Mouse (Mus musculus): ENCODE results near the gene Hs1bp3. TPM values are rescaled to one million over a fixed set of nuclear protein-coding genes. Genes with fewer than 3 reads are reported as not detected.

Gene Hs1bp3
- polyA plus RNA-seq, 1 experiment from 2014 or later = 30.3 TPM

GRCm38 (mm10) chr12:8353071-8353470 lies 39.8 kb downstream of the Hs1bp3 start:
- Histone ChIP-seq H3K36me3 (ENCODE audit: control insufficient read depth, insufficient read depth, low read length) (no peaks in the 10 kb centered on the region), H3K4me1 (ENCODE audit: control insufficient read depth, insufficient read depth, low read length) (peaks cover 20% of the 10 kb centered on the region), H3K27me3 (replicated peaks; ENCODE audit: control insufficient read depth, insufficient read depth, low read length) (no peaks in the 10 kb centered on the region), H3K4me2 (ENCODE audit: low read depth, low read length) (no peak overlapping the region), H3K27ac (ENCODE audit: low read length) (no peak overlapping the region), H3K9ac (ENCODE audit: low read depth, low read length) (no peak overlapping the region), H3K9me3 (ENCODE audit: control insufficient read depth, low read length) (no peaks in the 10 kb centered on the region), H3K4me3 (ENCODE audit: low read length) (no peak overlapping the region)
- WGBS = 76% methylated on average over 4 of the region's 4 CpGs
- ATAC-seq = 0 out of 2 replicates have a peak, but pooled peaks have one; percentile 32

- peaks cover 19% of the 10 kb centered on the region for H3K4me1 ChIP-seq (ENCODE audit: control insufficient read depth, insufficient read depth, low read length)
- 83% methylated on average over 1 of the region's 1 CpGs for WGBS
- no peak for ATAC-seq
- H3K4me3 ChIP-seq (ENCODE audit: low read length) = no peak overlapping the region
- no peaks in the 10 kb centered on the region for H3K9me3 ChIP-seq (ENCODE audit: control insufficient read depth, low read length)
- no peak overlapping the region for H3K4me2 ChIP-seq (ENCODE audit: low read depth, low read length)
- no peak overlapping the region for H3K9ac ChIP-seq (ENCODE audit: low read depth, low read length)
- H3K27me3 ChIP-seq (replicated peaks; ENCODE audit: control insufficient read depth, insufficient read depth, low read length) = no peaks in the 10 kb centered on the region
- H3K36me3 ChIP-seq (ENCODE audit: control insufficient read depth, insufficient read depth, low read length) = no peaks in the 10 kb centered on the region
- no peak overlapping the region for H3K27ac ChIP-seq (ENCODE audit: low read length)
Observed at GRCm38 (mm10) chr12:8354187-8354586, 41.0 kb downstream of the Hs1bp3 start.

DNA sequence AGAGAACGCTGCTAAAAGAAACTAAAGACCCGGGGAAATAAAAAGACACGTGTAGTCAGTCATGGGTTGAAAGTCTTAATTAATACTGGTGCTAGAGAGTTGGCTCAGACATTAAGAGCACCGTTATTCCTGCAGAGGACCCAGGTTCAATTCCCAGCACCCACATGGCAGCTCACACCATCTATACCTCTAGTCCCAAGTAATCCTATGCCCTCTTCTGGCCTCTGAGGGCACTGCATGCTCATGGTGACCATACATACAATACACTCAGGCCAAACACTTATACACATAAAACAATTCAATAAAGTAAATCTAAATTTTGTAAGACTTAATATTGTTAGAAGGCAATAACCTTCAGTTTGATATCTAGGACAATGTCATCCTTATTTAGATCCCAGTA lies 41.8 kb downstream of the Hs1bp3 start:
- H3K4me3 ChIP-seq (ENCODE audit: low read length) = no peak overlapping the region
- no peaks in the 10 kb centered on the region for H3K9me3 ChIP-seq (ENCODE audit: control insufficient read depth, low read length)
- no peaks in the 10 kb centered on the region for H3K36me3 ChIP-seq (ENCODE audit: control insufficient read depth, insufficient read depth, low read length)
- H3K4me1 ChIP-seq (ENCODE audit: control insufficient read depth, insufficient read depth, low read length) = peaks cover 14% of the 10 kb centered on the region
- no peak overlapping the region for H3K4me2 ChIP-seq (ENCODE audit: low read depth, low read length)
- 95% methylated on average over 4 of the region's 4 CpGs for WGBS
- H3K27me3 ChIP-seq (replicated peaks; ENCODE audit: control insufficient read depth, insufficient read depth, low read length) = no peaks in the 10 kb centered on the region
- no peak overlapping the region for H3K27ac ChIP-seq (ENCODE audit: low read length)
- ATAC-seq = no peak
- no peak overlapping the region for H3K9ac ChIP-seq (ENCODE audit: low read depth, low read length)

- Histone ChIP-seq H3K4me1 (ENCODE audit: control insufficient read depth, insufficient read depth, low read length) (peaks cover 11% of the 10 kb centered on the region), H3K27ac (ENCODE audit: low read length) (peak overlapping the region; percentile 75), H3K36me3 (ENCODE audit: control insufficient read depth, insufficient read depth, low read length) (no peaks in the 10 kb centered on the region), H3K9me3 (ENCODE audit: control insufficient read depth, low read length) (no peaks in the 10 kb centered on the region), H3K9ac (ENCODE audit: low read depth, low read length) (no peak overlapping the region), H3K4me2 (ENCODE audit: low read depth, low read length) (no peak overlapping the region), H3K4me3 (ENCODE audit: low read length) (no peak overlapping the region), H3K27me3 (replicated peaks; ENCODE audit: control insufficient read depth, insufficient read depth, low read length) (no peaks in the 10 kb centered on the region)
- ATAC-seq = peak; percentile 91
- 37% methylated on average over 5 of the region's 5 CpGs for WGBS
Observed at GRCm38 (mm10) chr12:8357449-8357848, 44.2 kb downstream of the Hs1bp3 start.

DNA sequence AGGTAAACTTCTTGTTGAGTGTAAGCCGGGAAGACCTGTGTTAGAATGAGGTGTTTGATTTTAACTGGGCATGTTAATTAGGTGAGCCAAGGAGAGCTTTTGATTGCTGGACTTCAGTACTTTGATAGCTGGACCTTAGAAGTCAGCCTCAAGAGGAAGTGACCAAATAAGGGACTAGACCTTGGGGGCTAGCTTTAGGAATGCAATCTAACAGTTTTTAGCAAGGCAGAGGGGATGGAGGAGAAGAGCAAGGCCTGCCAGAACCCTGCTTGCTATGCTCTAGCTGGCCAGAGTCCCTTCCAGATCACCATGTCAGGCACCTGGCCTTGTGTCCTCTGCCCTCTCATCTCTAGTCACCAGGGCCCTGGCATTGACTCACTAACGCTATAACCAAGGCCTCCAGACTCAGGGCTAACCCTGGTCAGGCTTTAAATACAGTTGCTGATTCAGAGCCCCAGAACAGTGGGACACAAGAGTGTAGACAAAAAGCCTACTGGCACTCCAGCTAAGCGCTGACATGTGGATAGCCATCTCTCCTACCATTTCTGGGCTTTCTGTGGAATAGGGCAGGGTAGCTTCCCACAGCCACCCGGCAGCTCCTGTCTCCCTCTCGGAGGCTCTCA lies 45.2 kb downstream of the Hs1bp3 start:
- Histone ChIP-seq H3K9ac (ENCODE audit: low read depth, low read length) (no peak overlapping the region), H3K4me1 (ENCODE audit: control insufficient read depth, insufficient read depth, low read length) (peaks cover 11% of the 10 kb centered on the region)
- WGBS = 78% methylated on average over 5 of the region's 5 CpGs

DNA sequence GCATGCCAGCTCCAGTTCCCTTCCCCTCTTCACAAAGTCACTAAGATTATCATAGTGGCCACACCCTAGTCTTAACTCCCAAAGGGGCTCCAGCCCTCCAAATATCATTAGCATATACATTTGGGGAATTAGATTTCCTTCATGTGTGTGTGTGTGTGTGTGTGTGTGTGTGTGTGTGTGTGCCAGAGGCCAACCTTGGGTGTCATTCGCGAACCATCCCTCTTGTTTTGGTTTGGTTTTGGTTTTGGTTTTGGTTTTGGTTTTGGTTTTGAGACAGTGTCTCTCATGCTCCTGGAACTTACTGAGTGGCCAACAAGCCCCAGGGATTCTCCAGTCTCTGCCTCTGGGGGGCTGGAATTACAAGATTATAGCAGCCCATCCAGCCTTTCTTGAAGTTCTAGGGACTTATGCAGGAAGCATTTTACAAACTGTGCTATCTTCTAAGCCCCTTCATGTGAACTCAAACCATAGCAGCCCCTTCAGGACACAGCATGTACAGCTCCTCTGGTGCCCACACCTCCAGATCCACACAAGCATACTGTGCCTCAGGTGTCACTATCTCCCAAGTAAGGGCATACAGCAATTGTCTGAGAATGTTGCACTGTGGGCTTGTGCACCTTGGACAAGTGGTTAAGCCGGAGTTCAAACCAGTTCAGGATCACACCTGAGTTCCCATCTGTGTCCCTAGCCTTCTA lies 46.3 kb downstream of the Hs1bp3 start:
- Histone ChIP-seq H3K36me3 (ENCODE audit: control insufficient read depth, insufficient read depth, low read length) (no peaks in the 10 kb centered on the region), H3K27ac (ENCODE audit: low read length) (no peak overlapping the region), H3K27me3 (replicated peaks; ENCODE audit: control insufficient read depth, insufficient read depth, low read length) (no peaks in the 10 kb centered on the region), H3K4me3 (ENCODE audit: low read length) (no peak overlapping the region), H3K9me3 (ENCODE audit: control insufficient read depth, low read length) (no peaks in the 10 kb centered on the region), H3K4me2 (ENCODE audit: low read depth, low read length) (no peak overlapping the region), H3K9ac (ENCODE audit: low read depth, low read length) (no peak overlapping the region), H3K4me1 (ENCODE audit: control insufficient read depth, insufficient read depth, low read length) (peaks cover 11% of the 10 kb centered on the region)
- 98% methylated on average over 3 of the region's 3 CpGs for WGBS
- ATAC-seq = no peak

More for the DNA sequence above, 45.2 kb downstream of the Hs1bp3 start:
- Histone ChIP-seq H3K27me3 (replicated peaks; ENCODE audit: control insufficient read depth, insufficient read depth, low read length) (no peaks in the 10 kb centered on the region), H3K4me3 (ENCODE audit: low read length) (no peak overlapping the region), H3K36me3 (ENCODE audit: control insufficient read depth, insufficient read depth, low read length) (no peaks in the 10 kb centered on the region), H3K27ac (ENCODE audit: low read length) (peak overlapping the region; percentile 75), H3K9me3 (ENCODE audit: control insufficient read depth, low read length) (no peaks in the 10 kb centered on the region), H3K4me2 (ENCODE audit: low read depth, low read length) (no peak overlapping the region)
- no peak for ATAC-seq

DNA sequence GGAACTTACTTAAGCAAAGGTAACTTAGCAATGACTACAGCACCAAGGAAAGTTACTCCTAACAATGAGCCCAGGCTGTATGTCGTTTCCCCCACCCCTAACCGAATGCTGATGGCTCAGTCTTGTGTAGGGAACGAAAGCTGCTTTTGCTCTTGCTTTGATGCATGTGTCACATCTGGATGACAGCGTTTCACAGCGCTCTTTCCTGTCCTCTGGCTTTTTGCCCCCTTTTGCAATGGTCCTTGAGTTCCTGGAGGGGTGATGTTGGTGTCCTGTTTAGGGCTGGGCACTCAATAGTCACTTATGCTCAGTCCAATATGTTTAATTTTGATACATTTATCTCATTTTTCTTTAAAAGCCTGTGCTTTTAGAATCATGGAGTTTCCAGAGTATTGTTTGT lies 48.6 kb downstream of the Hs1bp3 start:
- H3K27me3 ChIP-seq (replicated peaks; ENCODE audit: control insufficient read depth, insufficient read depth, low read length) = no peaks in the 10 kb centered on the region
- H3K27ac ChIP-seq (ENCODE audit: low read length) = no peak overlapping the region
- no peak overlapping the region for H3K4me3 ChIP-seq (ENCODE audit: low read length)
- no peak overlapping the region for H3K4me2 ChIP-seq (ENCODE audit: low read depth, low read length)
- no peak overlapping the region for H3K9ac ChIP-seq (ENCODE audit: low read depth, low read length)
- H3K36me3 ChIP-seq (ENCODE audit: control insufficient read depth, insufficient read depth, low read length) = no peaks in the 10 kb centered on the region
- H3K4me1 ChIP-seq (ENCODE audit: control insufficient read depth, insufficient read depth, low read length) = peaks cover 19% of the 10 kb centered on the region
- ATAC-seq = no peak
- WGBS = 67% methylated on average over 5 of the region's 5 CpGs
- no peaks in the 10 kb centered on the region for H3K9me3 ChIP-seq (ENCODE audit: control insufficient read depth, low read length)

- Histone ChIP-seq H3K4me1 (ENCODE audit: control insufficient read depth, insufficient read depth, low read length) (peaks cover 16% of the 10 kb centered on the region), H3K4me3 (ENCODE audit: low read length) (no peak overlapping the region), H3K27me3 (replicated peaks; ENCODE audit: control insufficient read depth, insufficient read depth, low read length) (no peaks in the 10 kb centered on the region), H3K4me2 (ENCODE audit: low read depth, low read length) (no peak overlapping the region), H3K9me3 (ENCODE audit: control insufficient read depth, low read length) (no peaks in the 10 kb centered on the region), H3K27ac (ENCODE audit: low read length) (no peak overlapping the region), H3K9ac (ENCODE audit: low read depth, low read length) (no peak overlapping the region), H3K36me3 (ENCODE audit: control insufficient read depth, insufficient read depth, low read length) (no peaks in the 10 kb centered on the region)
- ATAC-seq = no peak
- 58% methylated on average over 7 of the region's 7 CpGs for WGBS
Observed at GRCm38 (mm10) chr12:8362400-8362799, 49.2 kb downstream of the Hs1bp3 start.

GRCm38 (mm10) chr12:8364321-8364838 lies 51.1 kb downstream of the Hs1bp3 start:
- Histone ChIP-seq H3K4me2 (ENCODE audit: low read depth, low read length) (no peak overlapping the region), H3K9me3 (ENCODE audit: control insufficient read depth, low read length) (no peaks in the 10 kb centered on the region), H3K4me3 (ENCODE audit: low read length) (no peak overlapping the region), H3K4me1 (ENCODE audit: control insufficient read depth, insufficient read depth, low read length) (peaks cover 9% of the 10 kb centered on the region), H3K9ac (ENCODE audit: low read depth, low read length) (no peak overlapping the region), H3K36me3 (ENCODE audit: control insufficient read depth, insufficient read depth, low read length) (no peaks in the 10 kb centered on the region), H3K27me3 (replicated peaks; ENCODE audit: control insufficient read depth, insufficient read depth, low read length) (no peaks in the 10 kb centered on the region), H3K27ac (ENCODE audit: low read length) (no peak overlapping the region)
- WGBS = 46% methylated on average over 6 of the region's 6 CpGs
- no peak for ATAC-seq

Data from intestine, embryonic 16.5 days (tissue).